ENCODE assay signal across 10 mouse cellular contexts in genomic region chr12:112263283-112264056, GRCm38 (mm10).
DNase-seq lines count a peak whose midpoint lies in the region; ATAC-seq and TF ChIP-seq lines count a peak whose summit lies in the region.
"Had no signal": no experiment of that assay in that cellular context is flagged by ENCODE, and none has a peak within 500 bp of the region (broad histone marks: within the 10 kb centered on the region; RNA-seq: fewer than 3 reads in every experiment).

No protein-coding gene starts in this region.

- H3K9ac ChIP-seq in hindbrain, postnatal 0 days (replicated peaks; ENCODE audit: low read length) = no peak overlapping the region
- H3K9ac ChIP-seq in hindbrain, embryonic 13.5 days = no peak overlapping the region
- no peak overlapping the region for H3K9ac ChIP-seq in stomach, postnatal 0 days (ENCODE audit: low read length)
- H3K9ac ChIP-seq: limb, embryonic 15.5 days had no signal

- intact Hi-C loops in gastrocnemius, postnatal 36 days (cut with DNase I) = no loop called here

- 64% methylated on average over 14 of the region's 14 CpGs for WGBS in hindbrain, postnatal 0 days
- 84% methylated on average over 14 of the region's 14 CpGs for WGBS in hindbrain, embryonic 13.5 days
- WGBS in stomach, postnatal 0 days = 77% methylated on average over 14 of the region's 14 CpGs
- WGBS in embryonic facial prominence, embryonic 10.5 days = 84% methylated on average over 14 of the region's 14 CpGs

- TF ChIP-seq EP300 in stomach, postnatal 0 days (optimal IDR thresholded peaks at IDR 0.05) = no peak

- H3K27ac ChIP-seq in hindbrain, postnatal 0 days = no peak overlapping the region
- H3K27ac ChIP-seq in hindbrain, embryonic 13.5 days = no peak overlapping the region
- no peak overlapping the region for H3K27ac ChIP-seq in stomach, postnatal 0 days (replicated peaks)
- no peak overlapping the region for H3K27ac ChIP-seq in embryonic facial prominence, embryonic 10.5 days (replicated peaks)
- H3K27ac ChIP-seq: limb, embryonic 15.5 days had no signal

- H3K4me1 ChIP-seq in hindbrain, postnatal 0 days (ENCODE audit: insufficient read depth, low read length) = no peaks in the 10 kb centered on the region
- peaks cover 10% of the 10 kb centered on the region; the same call in 1 of the 2 replicates for H3K4me1 ChIP-seq in hindbrain, embryonic 13.5 days (replicated peaks)
- H3K4me1 ChIP-seq in stomach, postnatal 0 days (replicated peaks; ENCODE audit: control insufficient read depth, insufficient read depth) = no peaks in the 10 kb centered on the region
- H3K4me1 ChIP-seq in embryonic facial prominence, embryonic 10.5 days = peaks cover 22% of the 10 kb centered on the region

- H3K9me3 ChIP-seq in hindbrain, postnatal 0 days (ENCODE audit: low read length) = no peaks in the 10 kb centered on the region
- no peaks in the 10 kb centered on the region for H3K9me3 ChIP-seq in hindbrain, embryonic 13.5 days
- H3K9me3 ChIP-seq in stomach, postnatal 0 days (ENCODE audit: control insufficient read depth, low read length) = no peaks in the 10 kb centered on the region
- no peaks in the 10 kb centered on the region for H3K9me3 ChIP-seq in embryonic facial prominence, embryonic 10.5 days
- H3K9me3 ChIP-seq: G1E; limb, embryonic 15.5 days had no signal

- no peak overlapping the region for H3K4me2 ChIP-seq in hindbrain, postnatal 0 days (ENCODE audit: low read depth, low read length)
- H3K4me2 ChIP-seq in hindbrain, embryonic 13.5 days = no peak overlapping the region
- no peak overlapping the region for H3K4me2 ChIP-seq in stomach, postnatal 0 days (replicated peaks; ENCODE audit: low read depth)
- H3K4me2 ChIP-seq: limb, embryonic 15.5 days had no signal

- H3K27me3 ChIP-seq in hindbrain, postnatal 0 days (ENCODE audit: insufficient read depth, low read length) = no peaks in the 10 kb centered on the region
- peaks cover 34% of the 10 kb centered on the region for H3K27me3 ChIP-seq in hindbrain, embryonic 13.5 days
- H3K27me3 ChIP-seq in stomach, postnatal 0 days (ENCODE audit: control insufficient read depth, insufficient read depth, low read length) = no peaks in the 10 kb centered on the region
- H3K27me3 ChIP-seq in embryonic facial prominence, embryonic 10.5 days (replicated peaks; ENCODE audit: low read depth, poor library complexity, severe bottlenecking) = peaks cover 59% of the 10 kb centered on the region

- ATAC-seq in hindbrain, postnatal 0 days = peak; percentile 78
- no peak for ATAC-seq in hindbrain, embryonic 13.5 days (ENCODE audit: low FRiP score)
- no peak for ATAC-seq in stomach, postnatal 0 days (ENCODE audit: low FRiP score, low TSS enrichment)

- no peak for TF ChIP-seq CTCF in hindbrain, postnatal 0 days (IDR thresholded peaks at IDR 0.05; ENCODE audit: low read depth)
- no peak for TF ChIP-seq CTCF in stomach, postnatal 0 days (IDR thresholded peaks at IDR 0.05; ENCODE audit: low read depth)

- DNase-seq in hindbrain, postnatal 0 days (ENCODE audit: low spot score) = peak; percentile 86
- peak; percentile 89 for DNase-seq in cerebellum, adult 9-11 months
- peak; percentile 28 to 34 for DNase-seq in gastrocnemius, postnatal 36 days
- DNase-seq in right cerebral cortex, adult 18-20 months = peak; percentile 46
- DNase-seq in thymus, adult 18-20 months = no peak
- DNase-seq in stomach, postnatal 0 days (ENCODE audit: low spot score) = no peak
- DNase-seq in embryonic facial prominence, embryonic 10.5 days (ENCODE audit: low spot score) = no peak

- H3K4me3 ChIP-seq in hindbrain, postnatal 0 days (ENCODE audit: low read length) = no peak overlapping the region
- H3K4me3 ChIP-seq in hindbrain, embryonic 13.5 days = no peak overlapping the region
- no peak overlapping the region for H3K4me3 ChIP-seq in stomach, postnatal 0 days (ENCODE audit: low read depth, low read length)
- H3K4me3 ChIP-seq in embryonic facial prominence, embryonic 10.5 days = no peak overlapping the region
- H3K4me3 ChIP-seq: limb, embryonic 15.5 days had no signal

- no peaks in the 10 kb centered on the region for H3K36me3 ChIP-seq in hindbrain, postnatal 0 days (ENCODE audit: insufficient read depth, low read length)
- no peaks in the 10 kb centered on the region for H3K36me3 ChIP-seq in hindbrain, embryonic 13.5 days
- H3K36me3 ChIP-seq in stomach, postnatal 0 days (ENCODE audit: control insufficient read depth, insufficient read depth, low read length) = no peaks in the 10 kb centered on the region
- H3K36me3 ChIP-seq in embryonic facial prominence, embryonic 10.5 days (replicated peaks) = no peaks in the 10 kb centered on the region
- H3K36me3 ChIP-seq: G1E; limb, embryonic 15.5 days had no signal

Comparison
In these comparisons a context has a peak if more than half of its experiments do, and no peak if none do; other contexts are left out.
1. DNase-seq: peak in hindbrain, postnatal 0 days (single experiment), cerebellum, adult 9-11 months (single experiment), gastrocnemius, postnatal 36 days (2 of 2) and right cerebral cortex, adult 18-20 months (single experiment); none in thymus, adult 18-20 months (0 of 2), stomach, postnatal 0 days (single experiment) and embryonic facial prominence, embryonic 10.5 days (single experiment).